Mouse (Mus musculus) lung, postnatal 14 days (tissue): Measurements from ENCODE around the gene Atp8b3.
A peak's percentile ranks its signal among the peaks of the same experiment; 100 is the strongest.

Experiments used
- DNase-seq: peaks from one replicate; pipeline ENCODE4 v3.0.0; 2021

The Atp8b3 gene

DNA sequence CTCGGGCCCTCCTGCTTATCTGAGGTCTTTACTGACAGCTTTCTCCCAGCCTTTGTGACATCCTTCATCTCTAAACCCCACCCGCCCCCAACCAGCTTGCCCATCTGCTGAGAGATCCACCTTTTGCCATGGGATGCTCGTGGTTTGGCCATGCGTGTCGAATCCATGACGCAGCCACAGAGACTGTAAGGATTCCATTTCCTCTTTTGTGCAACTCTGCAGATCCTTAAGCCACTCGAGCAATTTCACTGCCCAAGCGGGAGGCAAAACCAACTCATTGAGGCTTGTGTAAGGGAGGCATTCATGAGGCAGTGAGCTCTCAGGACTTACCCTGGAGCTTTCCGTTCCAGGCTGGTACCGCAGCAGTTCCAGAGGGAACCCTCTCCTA, 28.7 kb downstream of the Atp8b3 start:
- DNase-seq = no peak

DNA sequence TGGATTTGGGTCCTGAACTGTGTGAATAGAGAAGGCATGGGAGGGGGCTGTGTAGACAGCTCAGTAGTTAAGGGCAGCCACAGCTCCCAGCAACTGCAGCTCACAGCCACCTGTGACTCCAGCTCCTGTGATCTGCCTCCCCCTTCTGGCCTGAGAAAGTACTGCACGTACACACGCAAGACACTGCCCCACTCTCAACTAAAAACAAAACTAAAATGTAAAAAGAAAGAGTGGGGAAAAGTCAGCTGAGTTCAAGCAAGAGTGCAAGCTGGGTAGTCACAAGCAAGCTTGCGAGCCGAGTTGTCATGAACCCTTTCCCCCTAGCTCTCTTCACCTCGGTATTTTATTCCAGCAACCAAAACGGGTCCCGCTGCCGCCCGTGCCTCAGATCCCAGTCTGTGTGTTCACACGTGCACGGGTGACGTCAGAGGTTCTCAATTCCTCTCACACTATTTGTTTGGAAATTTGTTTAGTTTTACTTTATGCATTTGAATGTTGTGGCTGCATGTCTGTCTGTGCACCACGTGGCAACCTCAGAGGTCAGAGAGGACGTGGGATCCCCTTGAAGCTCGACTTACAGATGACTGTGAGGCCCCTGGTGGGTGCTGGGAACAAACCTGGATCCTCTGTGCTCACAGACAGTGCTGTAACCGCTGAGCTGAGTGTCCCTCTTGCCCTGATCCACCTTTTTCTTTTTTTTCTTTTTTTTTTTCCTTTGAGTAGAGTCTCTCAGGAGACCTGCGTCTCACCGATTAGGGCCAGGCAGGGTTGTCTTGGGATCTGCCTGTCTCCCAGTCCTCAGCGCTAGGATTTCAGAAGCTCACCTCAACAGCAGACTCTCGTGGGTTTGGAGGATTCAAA, 29.3 kb downstream of the Atp8b3 start:
- peak; percentile 92 for DNase-seq

DNA sequence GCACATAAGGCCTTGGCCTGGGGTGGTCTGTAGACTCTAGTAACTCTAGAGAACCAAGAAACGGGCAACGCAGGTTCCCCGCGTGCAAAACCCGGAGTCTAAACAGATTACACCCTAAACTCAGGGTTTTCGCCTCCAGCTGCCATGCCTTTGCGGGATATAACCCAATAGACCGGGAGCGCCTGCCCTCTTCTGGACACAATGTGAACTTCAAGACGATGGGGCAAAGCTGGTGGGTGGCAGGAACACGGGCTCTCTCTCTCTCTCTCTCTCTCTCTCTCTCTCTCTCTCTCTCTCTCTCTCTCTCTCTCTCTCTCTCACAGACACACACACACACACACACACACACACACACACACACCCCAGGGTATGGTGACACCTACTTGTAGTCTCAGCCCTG, 32.7 kb downstream of the Atp8b3 start:
- DNase-seq = peak; percentile 85

DNA sequence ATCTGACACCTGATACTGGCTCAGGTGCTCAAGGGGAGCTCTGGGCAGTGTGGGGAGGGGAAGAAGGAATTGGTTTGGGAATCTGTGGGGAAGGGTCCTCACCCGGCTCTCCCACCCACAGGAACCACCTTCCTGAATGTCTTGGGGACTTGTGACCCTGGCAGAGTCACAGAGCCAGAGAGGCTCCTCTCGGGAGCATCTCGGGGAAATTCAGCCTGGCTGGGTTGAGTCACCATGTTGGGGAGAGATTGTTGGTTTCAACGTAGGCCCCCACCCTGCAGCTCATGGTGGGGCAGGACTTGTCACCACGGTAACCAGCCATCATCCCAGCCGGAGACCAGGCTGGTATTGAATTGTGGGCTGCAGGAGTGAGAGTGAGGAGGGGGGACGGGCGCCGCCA, 34.2 kb downstream of the Atp8b3 start:
- DNase-seq = no peak

DNA sequence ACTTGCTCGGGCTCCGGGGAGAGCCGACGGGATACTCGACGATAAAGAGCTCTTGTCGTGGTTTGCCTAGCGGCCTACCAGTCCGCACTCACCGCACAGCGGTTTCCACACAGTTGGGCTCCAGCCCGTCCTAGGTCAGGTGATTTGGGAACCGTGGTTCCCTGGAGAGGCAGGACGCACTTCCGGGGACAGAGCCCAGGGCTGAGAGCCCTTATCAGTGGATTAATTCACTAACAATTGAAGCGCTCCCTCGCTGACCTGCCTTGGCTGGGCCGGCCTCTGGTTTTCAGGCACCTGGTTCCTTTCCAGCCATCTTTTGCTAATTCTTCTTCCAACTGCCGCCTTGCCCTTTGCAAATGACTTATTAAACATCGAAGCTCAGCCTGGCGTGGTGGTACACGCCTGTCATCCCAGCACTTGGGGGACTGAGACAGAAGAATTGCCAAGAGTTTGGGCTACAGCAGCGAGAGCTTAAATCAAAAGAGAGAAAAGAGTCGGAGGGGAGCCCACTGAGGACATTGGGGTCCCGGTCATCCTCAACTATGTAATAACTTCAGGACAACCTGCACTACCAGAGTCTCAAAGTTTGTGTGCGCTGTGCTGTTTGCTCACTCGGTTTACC, 35.2 kb downstream of the Atp8b3 start:
- DNase-seq = peak; percentile 60

DNA sequence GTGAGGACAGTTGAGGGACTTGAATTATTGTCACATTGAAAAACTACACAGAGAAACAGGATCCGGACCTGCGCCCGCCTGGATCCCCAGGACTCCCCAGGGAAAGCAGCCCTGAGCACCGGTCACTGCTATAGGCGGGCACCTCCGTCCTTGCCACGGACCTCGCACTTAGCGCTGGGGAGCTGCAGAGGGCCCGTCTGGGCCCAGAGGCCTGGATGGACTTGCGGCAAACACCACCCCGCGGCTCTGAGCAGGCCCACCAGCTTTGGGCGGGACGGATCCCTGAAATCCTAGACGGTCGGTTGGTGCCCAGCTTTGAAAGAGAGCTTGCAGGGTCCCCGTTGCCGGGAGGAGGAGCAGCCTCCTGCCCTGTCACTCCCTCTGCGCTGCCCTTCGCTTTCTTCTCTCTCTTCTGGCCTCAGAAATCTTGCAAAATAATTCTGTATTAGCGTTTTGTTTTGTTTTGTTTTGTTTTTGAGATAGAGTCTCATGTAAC, 36.1 kb downstream of the Atp8b3 start:
- DNase-seq = no peak

DNA sequence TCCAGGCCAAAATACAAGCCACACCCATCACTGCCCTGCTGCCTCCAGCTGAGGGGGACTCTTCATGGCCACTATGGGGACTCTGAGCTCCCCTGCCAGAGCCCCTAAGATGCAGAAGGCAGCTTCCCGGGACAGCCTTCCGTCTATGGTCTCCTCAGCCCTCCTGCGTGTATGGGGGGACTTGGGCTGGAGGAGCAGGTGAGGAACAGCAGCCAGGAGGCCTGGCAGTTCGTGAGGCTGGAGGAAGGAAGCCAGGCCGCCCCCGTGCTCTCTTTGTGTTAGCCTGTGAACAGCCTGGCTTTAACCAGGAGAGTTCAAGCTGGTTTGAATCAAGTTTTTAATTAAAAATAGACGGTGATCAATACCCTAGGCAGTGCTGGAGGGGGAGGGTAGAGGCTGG, 36.6 kb downstream of the Atp8b3 start:
- DNase-seq = no peak

DNA sequence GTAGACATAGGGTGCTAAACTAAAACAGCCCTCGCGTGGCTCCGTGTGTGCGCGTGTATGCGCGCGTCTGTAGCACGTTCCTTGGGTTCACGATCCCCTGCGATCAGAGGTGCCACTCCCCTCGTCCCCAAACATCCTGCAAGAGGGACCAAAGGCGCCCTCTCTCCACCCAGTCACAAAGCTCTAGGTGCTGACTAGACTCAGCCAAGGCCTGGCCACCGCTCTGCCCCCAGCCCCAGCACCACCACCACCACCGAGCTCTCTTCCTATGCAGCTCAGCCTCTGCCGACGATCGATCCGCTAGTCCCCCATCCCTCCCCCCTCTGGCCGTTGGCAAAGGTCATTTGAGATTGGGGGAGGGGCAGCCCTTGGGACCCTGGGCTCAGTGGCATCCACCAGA, 42.5 kb downstream of the Atp8b3 start:
- no peak for DNase-seq

DNA sequence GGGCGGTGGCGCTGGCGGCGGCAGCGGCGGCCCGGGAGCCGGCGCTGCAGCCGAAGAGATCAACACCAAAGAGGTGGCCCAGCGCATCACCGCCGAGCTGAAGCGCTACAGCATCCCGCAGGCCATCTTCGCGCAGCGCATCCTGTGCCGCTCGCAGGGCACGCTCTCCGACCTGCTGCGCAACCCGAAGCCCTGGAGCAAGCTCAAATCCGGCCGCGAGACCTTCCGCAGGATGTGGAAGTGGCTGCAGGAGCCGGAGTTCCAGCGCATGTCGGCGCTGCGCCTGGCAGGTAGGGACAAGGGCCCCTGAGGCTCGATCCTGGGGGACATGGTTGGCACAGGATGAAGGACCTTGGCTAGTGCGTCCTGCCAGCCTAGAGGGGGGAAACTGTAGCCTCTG, 43.0 kb downstream of the Atp8b3 start:
- no peak for DNase-seq

DNA sequence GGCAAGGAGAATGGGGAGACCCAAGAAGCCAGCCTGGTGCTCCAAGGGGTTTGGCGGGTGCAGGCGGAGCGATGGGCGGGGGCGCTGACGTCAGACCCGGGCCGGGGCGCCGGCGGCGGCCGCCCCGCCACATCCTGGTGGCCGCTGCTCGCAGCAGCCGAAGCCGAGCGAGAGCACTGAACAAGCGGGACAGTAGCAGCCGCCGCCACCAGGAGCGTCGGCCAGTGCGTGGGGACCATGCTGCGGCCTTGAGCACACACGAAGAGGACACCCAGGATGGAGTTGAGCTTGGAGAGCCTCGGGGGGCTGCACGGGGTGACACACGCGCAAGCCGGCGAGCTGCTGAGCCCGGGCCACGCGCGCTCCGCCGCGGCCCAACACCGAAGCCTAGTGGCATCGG, 44.2 kb downstream of the Atp8b3 start, which contains the start of gene Onecut3:
TSS of gene Onecut3 (plus strand) at position 104 of the 400 bp plus-strand sequence.
- DNase-seq = peak; percentile 71

DNA sequence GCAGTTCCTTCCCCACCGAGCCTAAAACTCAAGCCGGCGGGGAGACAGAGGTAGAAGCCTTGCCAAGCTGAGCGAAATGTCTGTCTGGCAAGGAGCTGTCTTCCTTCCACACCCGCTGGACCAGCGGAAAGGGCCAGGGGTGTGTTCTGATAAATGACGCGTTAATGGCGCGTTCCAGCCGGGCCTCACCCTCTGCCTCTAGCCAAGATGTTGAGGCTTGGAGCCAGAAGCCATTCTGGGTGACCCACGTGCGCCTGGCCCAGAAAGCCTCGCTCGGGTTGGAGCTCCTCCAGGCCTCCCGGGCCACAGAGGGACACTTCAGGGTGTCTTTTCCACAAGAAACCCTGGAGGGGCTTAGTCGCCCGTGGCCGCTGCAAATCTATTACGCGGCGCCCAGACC, 48.9 kb downstream of the Atp8b3 start:
- peak; percentile 72 for DNase-seq

DNA sequence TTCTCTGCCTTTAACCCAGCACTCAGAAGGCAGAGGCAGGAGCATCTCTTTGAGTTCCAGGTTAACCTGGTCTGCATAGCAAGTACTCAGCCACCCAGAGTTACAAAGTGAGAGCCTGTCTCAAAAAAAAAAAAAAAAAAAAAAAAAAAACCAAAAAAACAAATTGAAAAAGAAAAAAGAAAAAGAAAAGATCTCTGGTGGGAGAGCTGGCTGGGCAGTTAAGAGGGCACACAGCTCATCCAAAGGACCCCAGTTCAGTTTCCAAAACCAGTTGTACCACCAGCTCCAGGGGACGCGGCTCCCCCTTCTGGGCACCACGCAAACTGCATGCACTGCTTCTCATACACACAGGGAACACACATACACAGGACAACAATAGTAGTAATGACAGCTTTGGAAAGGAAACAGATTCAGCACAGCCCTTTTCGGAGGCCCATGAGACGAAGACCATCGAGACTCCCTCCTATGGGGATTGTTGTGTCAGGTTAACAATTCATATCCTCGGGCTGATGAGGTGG, 52.0 kb downstream of the Atp8b3 start:
- no peak for DNase-seq

DNA sequence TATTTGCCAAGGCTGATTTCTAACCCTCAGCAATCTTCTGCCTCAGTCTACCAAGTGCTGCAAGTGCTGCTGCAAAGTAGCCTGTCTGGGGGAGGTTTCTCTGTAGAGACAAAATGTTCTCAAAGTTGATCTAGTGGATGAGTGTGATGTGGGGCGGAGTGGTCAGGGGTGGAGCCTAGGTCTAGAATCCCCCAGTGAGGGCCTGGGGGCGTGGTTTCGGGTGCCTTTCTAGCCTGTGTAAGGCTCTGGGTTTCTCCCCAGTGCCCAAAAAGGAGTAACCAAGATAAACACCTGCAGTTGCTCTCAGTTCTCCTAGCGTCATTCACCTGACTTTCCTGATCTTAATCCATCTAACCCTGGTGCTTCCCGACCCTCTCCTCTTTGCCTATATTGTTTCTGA, 57.9 kb downstream of the Atp8b3 start:
- DNase-seq = no peak

DNA sequence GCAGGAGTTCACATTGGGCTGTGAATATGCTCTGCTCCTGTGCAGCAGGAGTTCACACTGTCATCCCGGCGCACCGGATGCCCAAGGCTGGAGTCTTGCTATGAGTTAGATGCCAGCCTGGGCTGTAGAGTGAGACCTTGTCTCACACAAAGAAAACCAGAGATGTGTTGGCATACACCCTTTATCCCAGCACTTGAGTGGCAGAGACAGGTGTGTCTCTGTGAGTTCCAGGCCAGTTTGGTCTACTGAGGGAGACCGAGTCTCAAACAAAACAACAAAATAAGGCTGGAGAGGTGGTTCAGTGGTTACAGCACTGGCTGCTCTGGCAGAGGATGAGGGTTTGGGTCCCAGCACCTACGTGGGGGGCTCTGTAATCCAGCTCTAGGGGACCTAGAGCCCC, 60.4 kb downstream of the Atp8b3 start:
- no peak for DNase-seq

DNA sequence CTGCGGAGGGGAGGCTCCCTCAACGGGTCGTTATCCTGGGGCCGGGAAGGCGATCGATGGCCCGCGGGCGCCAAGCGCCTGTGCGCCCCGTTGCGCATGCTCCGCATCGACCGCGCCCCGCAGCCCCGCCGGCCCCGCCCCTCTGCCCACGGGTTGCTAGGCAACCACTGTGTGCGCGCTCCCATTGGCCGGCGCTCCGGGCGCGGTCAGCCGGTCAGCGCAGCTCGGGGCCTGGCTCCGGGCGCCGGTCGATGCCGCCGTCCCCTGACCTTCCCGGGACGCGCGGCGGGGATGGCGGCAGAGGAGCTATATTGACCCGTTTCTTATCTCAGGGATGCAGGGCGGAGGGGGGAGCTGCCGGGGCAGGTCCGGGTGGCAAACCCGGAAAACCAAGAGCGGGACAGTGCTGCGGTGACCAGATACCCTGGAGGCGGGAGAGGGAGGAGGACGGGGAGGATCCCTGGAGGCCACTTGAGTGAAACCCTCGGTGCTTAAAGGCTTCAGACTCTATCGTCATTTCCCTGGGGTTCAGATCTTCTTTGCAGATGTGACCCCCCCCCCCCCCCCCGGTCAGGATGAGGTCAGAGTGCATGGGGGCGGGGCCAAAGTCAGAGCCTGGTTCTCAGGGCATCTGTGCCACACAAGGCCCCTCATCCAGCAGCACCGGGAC, 63.5 kb downstream of the Atp8b3 start:
- DNase-seq = peak; percentile 92
